Mouse (Mus musculus): ENCODE measurements around the gene 2810006K23Rik. TPM values are rescaled to one million over a fixed set of nuclear protein-coding genes. Genes with fewer than 3 reads are reported as not detected.

Gene 2810006K23Rik
- total and polyA plus RNA-seq, 3 experiments = 6.9 to 12.0 (median 11.4) TPM

GRCm38 (mm10) chr5:124349196-124349595, 21.3 kb downstream of the 2810006K23Rik start:
- intact Hi-C loops (cut with DNase I) = no loop called here
- DNase-seq = peak; percentile 40 to 53
- H3K36me3 ChIP-seq (ENCODE audit: control insufficient read depth, insufficient read depth, low read length) = no peaks in the 10 kb centered on the region
- no peaks in the 10 kb centered on the region for H3K27me3 ChIP-seq (ENCODE audit: control insufficient read depth, insufficient read depth, low read length)
- no peaks in the 10 kb centered on the region; the same call in 1 of the 2 replicates for H3K79me2 ChIP-seq (replicated peaks; ENCODE audit: control insufficient read depth, insufficient read depth, low read length)
- peaks cover 12% of the 10 kb centered on the region for H3K4me1 ChIP-seq (ENCODE audit: control insufficient read depth, insufficient read depth, low read length)
- H3K27ac ChIP-seq = no peak overlapping the region
- 85% methylated on average over 17 of the region's 17 CpGs for WGBS
- H3K4me3 ChIP-seq = no peak overlapping the region
- TF ChIP-seq CTCF (IDR thresholded peaks at IDR 0.05) (no peak), EP300 (IDR thresholded peaks at IDR 0.05; ENCODE audit: insufficient read depth, low read depth, low read length) (no peak), POLR2A (IDR thresholded peaks at IDR 0.05; ENCODE audit: insufficient read depth, low read depth, low read length) (no peak)
- H3K9ac ChIP-seq (ENCODE audit: low read depth, low read length) = no peak overlapping the region

GRCm38 (mm10) chr5:124350350-124350749, 22.5 kb downstream of the 2810006K23Rik start:
- no peak for DNase-seq
- H3K4me1 ChIP-seq (ENCODE audit: control insufficient read depth, insufficient read depth, low read length) = peaks cover 12% of the 10 kb centered on the region
- H3K9ac ChIP-seq (ENCODE audit: low read depth, low read length) = no peak overlapping the region
- no peaks in the 10 kb centered on the region; the same call in 1 of the 2 replicates for H3K79me2 ChIP-seq (replicated peaks; ENCODE audit: control insufficient read depth, insufficient read depth, low read length)
- H3K27me3 ChIP-seq (ENCODE audit: control insufficient read depth, insufficient read depth, low read length) = no peaks in the 10 kb centered on the region
- 76% methylated on average over 2 of the region's 2 CpGs for WGBS
- intact Hi-C loops (cut with DNase I) = no loop called here
- no peak overlapping the region for H3K4me3 ChIP-seq
- no peaks in the 10 kb centered on the region for H3K36me3 ChIP-seq (ENCODE audit: control insufficient read depth, insufficient read depth, low read length)
- H3K27ac ChIP-seq = no peak overlapping the region
- TF ChIP-seq CTCF (IDR thresholded peaks at IDR 0.05) (no peak), EP300 (IDR thresholded peaks at IDR 0.05; ENCODE audit: insufficient read depth, low read depth, low read length) (no peak), POLR2A (IDR thresholded peaks at IDR 0.05; ENCODE audit: insufficient read depth, low read depth, low read length) (no peak)

DNA sequence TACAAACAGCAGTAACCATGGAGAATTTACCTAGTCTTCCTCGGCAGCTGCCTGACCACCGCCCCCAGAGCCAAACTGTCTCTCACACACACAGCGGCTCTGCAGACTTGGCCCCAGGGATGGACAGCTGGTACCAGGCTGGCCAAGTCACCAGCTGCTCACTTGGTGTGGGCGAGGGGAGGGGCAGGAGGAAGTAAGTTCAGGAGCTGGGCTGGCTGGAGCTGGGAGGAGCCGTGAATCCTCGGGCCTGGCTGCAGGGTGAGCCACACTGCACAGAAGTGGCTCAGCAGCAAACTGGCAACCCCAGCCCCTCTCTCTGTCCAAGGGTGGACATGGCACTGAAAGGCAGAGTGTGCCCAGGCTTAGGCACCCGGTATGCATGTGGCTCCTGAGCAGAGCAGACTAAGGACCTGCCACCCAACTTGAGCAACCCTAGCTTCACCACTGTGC, 23.2 kb downstream of the 2810006K23Rik start:
- Histone ChIP-seq H3K27ac (peak overlapping the region; percentile 79; the same call in 1 of the 2 replicates), H3K9ac (ENCODE audit: low read depth, low read length) (peak overlapping the region; percentile 20; the same call in 1 of the 2 replicates), H3K79me2 (replicated peaks; ENCODE audit: control insufficient read depth, insufficient read depth, low read length) (no peaks in the 10 kb centered on the region; the same call in 1 of the 2 replicates), H3K4me3 (no peak overlapping the region), H3K36me3 (ENCODE audit: control insufficient read depth, insufficient read depth, low read length) (no peaks in the 10 kb centered on the region), H3K27me3 (ENCODE audit: control insufficient read depth, insufficient read depth, low read length) (no peaks in the 10 kb centered on the region), H3K4me1 (ENCODE audit: control insufficient read depth, insufficient read depth, low read length) (peaks cover 12% of the 10 kb centered on the region)
- TF ChIP-seq EP300 (IDR thresholded peaks at IDR 0.05; ENCODE audit: insufficient read depth, low read depth, low read length) = 0 out of 2 replicates have a peak, but pooled peaks have one; percentile 26
- TF ChIP-seq POLR2A (IDR thresholded peaks at IDR 0.05; ENCODE audit: insufficient read depth, low read depth, low read length) = no peak
- 26% methylated on average over 7 of the region's 7 CpGs for WGBS
- peak; percentile 58 to 80 for DNase-seq
- intact Hi-C loops (cut with DNase I) = no loop called here

GRCm38 (mm10) chr5:124351604-124352003, 23.7 kb downstream of the 2810006K23Rik start:
- no peak for TF ChIP-seq POLR2A (IDR thresholded peaks at IDR 0.05; ENCODE audit: insufficient read depth, low read depth, low read length)
- TF ChIP-seq EP300 (IDR thresholded peaks at IDR 0.05; ENCODE audit: insufficient read depth, low read depth, low read length) = no peak
- TF ChIP-seq CTCF (IDR thresholded peaks at IDR 0.05) = no peak
- no peak overlapping the region for H3K4me3 ChIP-seq

GRCm38 (mm10) chr5:124352141-124352920, 24.4 kb downstream of the 2810006K23Rik start:
- peak overlapping the region; percentile 67 for H3K4me3 ChIP-seq
- H3K27me3 ChIP-seq (ENCODE audit: control insufficient read depth, insufficient read depth, low read length) = no peaks in the 10 kb centered on the region
- TF ChIP-seq CTCF (IDR thresholded peaks at IDR 0.05) = peak; percentile 58
- TF ChIP-seq POLR2A (IDR thresholded peaks at IDR 0.05; ENCODE audit: insufficient read depth, low read depth, low read length) = peak; percentile 56; the same call in 1 of the 2 replicates
- no peak for TF ChIP-seq EP300 (IDR thresholded peaks at IDR 0.05; ENCODE audit: insufficient read depth, low read depth, low read length)
- WGBS = under 1% methylated on average over 30 of the region's 30 CpGs
- intact Hi-C loops (cut with DNase I) = loop anchor here (2.0 kb wide), 1 partner anchor 26 kb away; the partner anchor contains the start of gene Mphosph9
- no peaks in the 10 kb centered on the region for H3K36me3 ChIP-seq (ENCODE audit: control insufficient read depth, insufficient read depth, low read length)
- DNase-seq = peak; percentile 78 to 86
- H3K79me2 ChIP-seq (replicated peaks; ENCODE audit: control insufficient read depth, insufficient read depth, low read length) = no peaks in the 10 kb centered on the region; the same call in 1 of the 2 replicates
- peak overlapping the region; percentile 99 for H3K9ac ChIP-seq (ENCODE audit: low read depth, low read length)
- peak overlapping the region; percentile 79 for H3K27ac ChIP-seq
- peaks cover 12% of the 10 kb centered on the region for H3K4me1 ChIP-seq (ENCODE audit: control insufficient read depth, insufficient read depth, low read length)

More at GRCm38 (mm10) chr5:124351604-124352003, 23.7 kb downstream of the 2810006K23Rik start:
- H3K27me3 ChIP-seq (ENCODE audit: control insufficient read depth, insufficient read depth, low read length) = no peaks in the 10 kb centered on the region
- peaks cover 12% of the 10 kb centered on the region for H3K4me1 ChIP-seq (ENCODE audit: control insufficient read depth, insufficient read depth, low read length)
- H3K79me2 ChIP-seq (replicated peaks; ENCODE audit: control insufficient read depth, insufficient read depth, low read length) = no peaks in the 10 kb centered on the region; the same call in 1 of the 2 replicates
- 59% methylated on average over 3 of the region's 3 CpGs for WGBS
- H3K36me3 ChIP-seq (ENCODE audit: control insufficient read depth, insufficient read depth, low read length) = no peaks in the 10 kb centered on the region
- no peak for DNase-seq
- H3K9ac ChIP-seq (ENCODE audit: low read depth, low read length) = no peak overlapping the region; the same call in 1 of the 2 replicates
- intact Hi-C loops (cut with DNase I) = loop anchor here (2.0 kb wide), 1 partner anchor 25 kb away; the partner anchor contains the start of gene Mphosph9
- H3K27ac ChIP-seq = peak overlapping the region; percentile 79

Measured in heart, adult 2 months (tissue).